Mouse (Mus musculus): ENCODE results near the gene Ptprd. TPM values are rescaled to one million over a fixed set of nuclear protein-coding genes. Genes with fewer than 3 reads are reported as not detected.

The Ptprd gene
- total and polyA plus RNA-seq, 3 experiments: not detected

GRCm38 (mm10) chr4:76192031-76192430, 2019.7 kb downstream of the Ptprd start:
- Histone ChIP-seq H3K27ac (ENCODE audit: control insufficient read depth, low read depth, low read length) (no peak overlapping the region), H3K27me3 (ENCODE audit: control insufficient read depth in 1 of 2, insufficient read depth in 2 of 2, low read length in 2 of 2) (no peaks in the 10 kb centered on the region), H3K9me3 (replicated peaks; ENCODE audit: insufficient read depth, low read length) (no peaks in the 10 kb centered on the region), H3K36me3 (ENCODE audit: control insufficient read depth in 1 of 2, insufficient read depth in 2 of 2, low read length in 2 of 2) (no peaks in the 10 kb centered on the region), H3K4me1 (ENCODE audit: control insufficient read depth in 1 of 2, insufficient read depth in 2 of 2, low read length in 2 of 2) (no peaks in the 10 kb centered on the region), H3K79me2 (ENCODE audit: control insufficient read depth, insufficient read depth, low read length, poor library complexity) (no peaks in the 10 kb centered on the region), H3K9ac (ENCODE audit: control insufficient read depth, low read depth, low read length, poor library complexity, severe bottlenecking) (no peak overlapping the region), H3K4me3 (ENCODE audit: control insufficient read depth in 1 of 2, insufficient read depth in 1 of 2, low read depth in 2 of 2, low read length in 2 of 2) (no peak overlapping the region)
- TF ChIP-seq GATA1 (IDR thresholded peaks at IDR 0.05; ENCODE audit: low read depth, low read length) (no peak), TBP (IDR thresholded peaks at IDR 0.05; ENCODE audit: low read depth, low read length) (no peak), EP300 (IDR thresholded peaks at IDR 0.05; ENCODE audit: low read depth in 1 of 2, low read length in 2 of 2) (no peak), GABPA (IDR thresholded peaks at IDR 0.05; ENCODE audit: low read depth, low read length) (no peak)
- DNase-seq (ENCODE audit: low read depth, low spot score): no peak

GRCm38 (mm10) chr4:76190788-76191187, 2021.0 kb downstream of the Ptprd start:
- H3K4me3 ChIP-seq (ENCODE audit: control insufficient read depth in 1 of 2, insufficient read depth in 1 of 2, low read depth in 2 of 2, low read length in 2 of 2): no peak overlapping the region
- no peaks in the 10 kb centered on the region for H3K27me3 ChIP-seq (ENCODE audit: control insufficient read depth in 1 of 2, insufficient read depth in 2 of 2, low read length in 2 of 2)
- no peak overlapping the region for H3K27ac ChIP-seq (ENCODE audit: control insufficient read depth, low read depth, low read length)
- no peaks in the 10 kb centered on the region for H3K36me3 ChIP-seq (ENCODE audit: control insufficient read depth in 1 of 2, insufficient read depth in 2 of 2, low read length in 2 of 2)
- H3K9me3 ChIP-seq (replicated peaks; ENCODE audit: insufficient read depth, low read length): no peaks in the 10 kb centered on the region
- no peaks in the 10 kb centered on the region for H3K4me1 ChIP-seq (ENCODE audit: control insufficient read depth in 1 of 2, insufficient read depth in 2 of 2, low read length in 2 of 2)
- H3K79me2 ChIP-seq (ENCODE audit: control insufficient read depth, insufficient read depth, low read length, poor library complexity): no peaks in the 10 kb centered on the region
- no peak overlapping the region for H3K9ac ChIP-seq (ENCODE audit: control insufficient read depth, low read depth, low read length, poor library complexity, severe bottlenecking)
- no peak for DNase-seq (ENCODE audit: low read depth, low spot score)
- no peak for TF ChIP-seq SIN3A (IDR thresholded peaks at IDR 0.05; ENCODE audit: low read length)
- no peak for TF ChIP-seq GATA1 (IDR thresholded peaks at IDR 0.05; ENCODE audit: low read depth, low read length)
- no peak for TF ChIP-seq TBP (IDR thresholded peaks at IDR 0.05; ENCODE audit: low read depth, low read length)

- Histone ChIP-seq H3K27ac (ENCODE audit: control insufficient read depth, low read depth, low read length) (no peak overlapping the region), H3K27me3 (ENCODE audit: control insufficient read depth in 1 of 2, insufficient read depth in 2 of 2, low read length in 2 of 2) (no peaks in the 10 kb centered on the region), H3K36me3 (ENCODE audit: control insufficient read depth in 1 of 2, insufficient read depth in 2 of 2, low read length in 2 of 2) (no peaks in the 10 kb centered on the region), H3K9ac (ENCODE audit: control insufficient read depth, low read depth, low read length, poor library complexity, severe bottlenecking) (no peak overlapping the region), H3K4me3 (ENCODE audit: control insufficient read depth in 1 of 2, insufficient read depth in 1 of 2, low read depth in 2 of 2, low read length in 2 of 2) (no peak overlapping the region), H3K9me3 (replicated peaks; ENCODE audit: insufficient read depth, low read length) (no peaks in the 10 kb centered on the region), H3K79me2 (ENCODE audit: control insufficient read depth, insufficient read depth, low read length, poor library complexity) (no peaks in the 10 kb centered on the region), H3K4me1 (ENCODE audit: control insufficient read depth in 1 of 2, insufficient read depth in 2 of 2, low read length in 2 of 2) (no peaks in the 10 kb centered on the region)
- TF ChIP-seq TAL1 (IDR thresholded peaks at IDR 0.05; ENCODE audit: low read length): no peak
- DNase-seq (ENCODE audit: low read depth, low spot score): no peak
Measured at GRCm38 (mm10) chr4:76183095-76183494, 2028.7 kb downstream of the Ptprd start.

DNA sequence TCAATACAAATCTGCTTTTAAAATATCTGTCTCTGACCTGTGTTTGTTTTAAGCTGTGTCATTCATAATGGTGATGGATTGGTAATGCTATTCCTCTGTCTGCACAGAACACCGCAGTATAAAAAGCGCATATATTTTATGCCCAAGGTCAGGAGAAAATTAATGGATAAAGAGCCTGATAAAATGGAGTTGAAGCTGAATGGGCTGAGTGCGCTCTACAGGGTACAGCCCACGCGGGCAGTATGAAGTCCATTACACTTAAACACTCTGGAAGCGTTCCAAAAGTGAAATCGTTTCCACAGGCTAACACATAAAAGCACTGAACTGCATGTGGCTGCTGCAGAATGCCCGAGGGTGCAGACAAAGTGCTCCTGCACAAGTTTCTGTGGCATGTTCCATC, 2032.3 kb downstream of the Ptprd start:
- H3K4me1 ChIP-seq (ENCODE audit: control insufficient read depth in 1 of 2, insufficient read depth in 2 of 2, low read length in 2 of 2): no peaks in the 10 kb centered on the region
- no peaks in the 10 kb centered on the region for H3K79me2 ChIP-seq (ENCODE audit: control insufficient read depth, insufficient read depth, low read length, poor library complexity)
- H3K9ac ChIP-seq (ENCODE audit: control insufficient read depth, low read depth, low read length, poor library complexity, severe bottlenecking): no peak overlapping the region
- TF ChIP-seq BHLHE40 (IDR thresholded peaks at IDR 0.05; ENCODE audit: borderline replicate concordance, low read depth, low read length) (no peak), SIN3A (IDR thresholded peaks at IDR 0.05; ENCODE audit: low read length) (no peak), GATA1 (IDR thresholded peaks at IDR 0.05; ENCODE audit: low read depth, low read length) (no peak), MXI1 (IDR thresholded peaks at IDR 0.05; ENCODE audit: low read depth, low read length) (no peak), ZKSCAN1 (IDR thresholded peaks at IDR 0.05; ENCODE audit: low read depth, low read length) (no peak), ZMIZ1 (IDR thresholded peaks at IDR 0.05; ENCODE audit: low read depth, low read length) (no peak), ZC3H11A (IDR thresholded peaks at IDR 0.05; ENCODE audit: low read depth, low read length) (no peak), USF2 (IDR thresholded peaks at IDR 0.05; ENCODE audit: borderline replicate concordance in 1 of 2, insufficient read depth in 1 of 2, low read depth in 1 of 2, low read length in 2 of 2) (no peak), POLR2AphosphoS5 (IDR thresholded peaks at IDR 0.05; ENCODE audit: borderline replicate concordance, low read depth, low read length) (no peak)
- H3K36me3 ChIP-seq (ENCODE audit: control insufficient read depth in 1 of 2, insufficient read depth in 2 of 2, low read length in 2 of 2): no peaks in the 10 kb centered on the region
- no peak overlapping the region for H3K4me3 ChIP-seq (ENCODE audit: control insufficient read depth in 1 of 2, insufficient read depth in 1 of 2, low read depth in 2 of 2, low read length in 2 of 2)
- no peak overlapping the region for H3K27ac ChIP-seq (ENCODE audit: control insufficient read depth, low read depth, low read length)
- H3K9me3 ChIP-seq (replicated peaks; ENCODE audit: insufficient read depth, low read length): no peaks in the 10 kb centered on the region
- no peaks in the 10 kb centered on the region for H3K27me3 ChIP-seq (ENCODE audit: control insufficient read depth in 1 of 2, insufficient read depth in 2 of 2, low read length in 2 of 2)
- DNase-seq (ENCODE audit: low read depth, low spot score): no peak

Data from MEL (cell line).